8 mouse cellular contexts compared by ENCODE assay signal in genomic region chr4:118445781-118446414, GRCm38 (mm10). TPM values are rescaled to one million over a fixed set of nuclear protein-coding genes. Genes with fewer than 3 reads are reported as not detected.
A peak's percentile ranks its signal among the peaks of the same experiment; 100 is the strongest.
DNase-seq lines count a peak whose midpoint lies in the region; ATAC-seq and TF ChIP-seq lines count a peak whose summit lies in the region.

No protein-coding gene starts in this region.

- H3K4me2 ChIP-seq in lung, embryonic 16.5 days (ENCODE audit: low read depth, low read length) = peak overlapping the region; percentile 76

- no peaks in the 10 kb centered on the region for H3K9me3 ChIP-seq in heart, embryonic 10.5 days
- no peaks in the 10 kb centered on the region for H3K9me3 ChIP-seq in lung, embryonic 16.5 days (ENCODE audit: control insufficient read depth, low read length)

- peak; percentile 87 for ATAC-seq in lung, embryonic 16.5 days (ENCODE audit: low read depth)

- 18% methylated on average over 18 of the region's 18 CpGs for WGBS in heart, embryonic 10.5 days
- WGBS in lung, embryonic 16.5 days = 18% methylated on average over 18 of the region's 18 CpGs
- 32% methylated on average over 18 of the region's 18 CpGs for WGBS in small intestine, adult 2 months

- H3K9ac ChIP-seq in lung, embryonic 16.5 days (ENCODE audit: low read length) = peak overlapping the region; percentile 61

- peak overlapping the region; percentile 59 for H3K4me3 ChIP-seq in heart, embryonic 10.5 days
- H3K4me3 ChIP-seq in lung, embryonic 16.5 days (ENCODE audit: low read length) = peak overlapping the region; percentile 46
- peak overlapping the region; percentile 60 for H3K4me3 ChIP-seq in small intestine, adult 2 months (ENCODE audit: low read depth, low read length)

- no peaks in the 10 kb centered on the region for H3K36me3 ChIP-seq in heart, embryonic 10.5 days
- H3K36me3 ChIP-seq in lung, embryonic 16.5 days (ENCODE audit: control insufficient read depth, insufficient read depth, low read length) = no peaks in the 10 kb centered on the region
- no peaks in the 10 kb centered on the region for H3K36me3 ChIP-seq in small intestine, adult 2 months (ENCODE audit: control insufficient read depth, insufficient read depth, low read length)

- peak; percentile 41; the same call in 1 of the 2 replicates for TF ChIP-seq CTCF in small intestine, adult 2 months (IDR thresholded peaks at IDR 0.05; ENCODE audit: extremely low read depth, insufficient read length, insufficient replicate concordance, low read depth, low read length)

- DNase-seq in adrenal gland, adult (ENCODE audit: inconsistent age in 2 of 2, low spot score in 1 of 2) = peak; percentile 32 to 56
- no peak for DNase-seq in adrenal gland, postnatal 4 days (ENCODE audit: low spot score in 2 of 2)
- peak; percentile 79 for DNase-seq in embryo, embryonic 11 days
- peak; percentile 81 for DNase-seq in heart, embryonic 10.5 days (ENCODE audit: low spot score)
- DNase-seq in kidney, adult 8-10 months = peak; percentile 52 to 60
- DNase-seq in thymus, postnatal 14 days = no peak

- peaks cover 12% of the 10 kb centered on the region; the same call in 1 of the 2 replicates for H3K27me3 ChIP-seq in heart, embryonic 10.5 days (ENCODE audit: insufficient read depth, poor library complexity, severe bottlenecking)
- no peaks in the 10 kb centered on the region for H3K27me3 ChIP-seq in lung, embryonic 16.5 days (ENCODE audit: control insufficient read depth, insufficient read depth, low read depth, low read length)
- H3K27me3 ChIP-seq in small intestine, adult 2 months (ENCODE audit: control insufficient read depth, insufficient read depth, low read length) = no peaks in the 10 kb centered on the region

- peak; percentile 14; the same call in 1 of the 2 replicates for TF ChIP-seq POLR2A in small intestine, adult 2 months (IDR thresholded peaks at IDR 0.05; ENCODE audit: low read depth, low read length)

- peaks cover 12% of the 10 kb centered on the region for H3K4me1 ChIP-seq in heart, embryonic 10.5 days
- peaks cover 10% of the 10 kb centered on the region for H3K4me1 ChIP-seq in lung, embryonic 16.5 days (replicated peaks; ENCODE audit: control insufficient read depth, insufficient read depth, low read length)
- peaks cover 16% of the 10 kb centered on the region for H3K4me1 ChIP-seq in small intestine, adult 2 months (ENCODE audit: control insufficient read depth, insufficient read depth, insufficient read length, low read length)

- H3K27ac ChIP-seq in heart, embryonic 10.5 days = peak overlapping the region; percentile 72; the same call in 1 of the 2 replicates
- 0 out of 2 replicates have a peak overlapping the region, but pooled peaks have one; percentile 16 for H3K27ac ChIP-seq in lung, embryonic 16.5 days (ENCODE audit: low read length)
- peak overlapping the region; percentile 82 for H3K27ac ChIP-seq in small intestine, adult 2 months (ENCODE audit: insufficient read depth, low read depth, low read length)

RNA-seq across cellular contexts. Expression of gene Cdc20, which starts 8.7 kb away (rescaled TPM):
- 10 to 100 TPM; 41.3 to 42.0 TPM for total RNA-seq in adrenal gland, postnatal 4 days (2021)
- polyA plus RNA-seq in heart, embryonic 10.5 days (2016; fragmentation: Nextera tagmentation; extraction: Ambion mirVana) = 221 and 270 TPM in 2 replicates
- 292 TPM in 2 replicates for polyA plus RNA-seq in lung, embryonic 16.5 days (2015; fragmentation: Nextera tagmentation; extraction: Ambion mirVana)
- polyA plus RNA-seq in small intestine, adult 2 months (2012; rRNA removed) = 22.3 and 42.8 TPM in 2 replicates

RNA-seq across cellular contexts. Expression of gene Mpl, which starts 11.4 kb away (rescaled TPM):
- total RNA-seq in adrenal gland, postnatal 4 days (2021) = under 1 TPM; 0.17 to 0.54 TPM
- 3.9 and 5.5 TPM in 2 replicates for polyA plus RNA-seq in heart, embryonic 10.5 days (2016; fragmentation: Nextera tagmentation; extraction: Ambion mirVana)
- polyA plus RNA-seq in lung, embryonic 16.5 days (2015; fragmentation: Nextera tagmentation; extraction: Ambion mirVana) = 0.67 and 0.83 TPM in 2 replicates
- 0.08 TPM in 1 of 2 replicates, not detected in the other for polyA plus RNA-seq in small intestine, adult 2 months (2012; rRNA removed)

RNA-seq across cellular contexts. Expression of gene Elovl1, which starts 18.0 kb away (rescaled TPM):
- 10 to 100 TPM; 75.5 to 84.0 TPM for total RNA-seq in adrenal gland, postnatal 4 days (2021)
- polyA plus RNA-seq in heart, embryonic 10.5 days (2016; fragmentation: Nextera tagmentation; extraction: Ambion mirVana) = 72.0 and 85.1 TPM in 2 replicates
- polyA plus RNA-seq in lung, embryonic 16.5 days (2015; fragmentation: Nextera tagmentation; extraction: Ambion mirVana) = 111 and 116 TPM in 2 replicates
- 128 and 324 TPM in 2 replicates for polyA plus RNA-seq in small intestine, adult 2 months (2012; rRNA removed)

RNA-seq across cellular contexts. Expression of gene Med8, which starts 36.8 kb away (rescaled TPM):
- 10 to 100 TPM; 76.5 to 78.8 TPM for total RNA-seq in adrenal gland, postnatal 4 days (2021)
- polyA plus RNA-seq in heart, embryonic 10.5 days (2016; fragmentation: Nextera tagmentation; extraction: Ambion mirVana) = 102 and 124 TPM in 2 replicates
- 87.8 and 90.1 TPM in 2 replicates for polyA plus RNA-seq in lung, embryonic 16.5 days (2015; fragmentation: Nextera tagmentation; extraction: Ambion mirVana)
- 10.7 and 19.5 TPM in 2 replicates for polyA plus RNA-seq in small intestine, adult 2 months (2012; rRNA removed)

RNA-seq across cellular contexts. Expression of gene Szt2, which starts 36.8 kb away (rescaled TPM):
- total RNA-seq in adrenal gland, postnatal 4 days (2021) = 10 to 100 TPM; 38.6 to 39.3 TPM
- 6.7 and 8.6 TPM in 2 replicates for polyA plus RNA-seq in heart, embryonic 10.5 days (2016; fragmentation: Nextera tagmentation; extraction: Ambion mirVana)
- polyA plus RNA-seq in lung, embryonic 16.5 days (2015; fragmentation: Nextera tagmentation; extraction: Ambion mirVana) = 5.8 and 6.3 TPM in 2 replicates
- polyA plus RNA-seq in small intestine, adult 2 months (2012; rRNA removed) = 18.5 and 35.1 TPM in 2 replicates

Comparison
In these comparisons a context has a peak if more than half of its experiments do, and no peak if none do; other contexts are left out.
1. DNase-seq: peak in adrenal gland, adult (2 of 2), embryo, embryonic 11 days (single experiment), heart, embryonic 10.5 days (single experiment) and kidney, adult 8-10 months (2 of 2); none in adrenal gland, postnatal 4 days (0 of 2) and thymus, postnatal 14 days (single experiment).
2. H3K27ac ChIP-seq: peak in every context shown above with its lines; median percentile 82 in small intestine, adult 2 months; 72 in heart, embryonic 10.5 days; 16 in lung, embryonic 16.5 days.
3. Peak in every context shown above with its lines, with median percentiles within 50 percentile points of each other: H3K4me3 ChIP-seq.